Mouse (Mus musculus) kidney, adult 2 months (tissue): ENCODE results near the gene Sfi1.

Source experiments
- CTCF ChIP-seq: fragments of 200-500 bp; conservative IDR thresholded peaks from 2 replicates; pipeline ENCODE4 v1.5.1; 2011; ENCODE audit warnings: low read depth, mild to moderate bottlenecking, control low read depth, low read length, moderate library complexity, mixed read lengths; ENCODE audit not compliant: insufficient read depth, insufficient read length
- POLR2A ChIP-seq: fragments of 200-500 bp; IDR thresholded peaks from one replicate; pipeline ENCODE4 v1.6.1; 2011; ENCODE audit warnings: low read depth, low read length, control low read depth

DNA sequence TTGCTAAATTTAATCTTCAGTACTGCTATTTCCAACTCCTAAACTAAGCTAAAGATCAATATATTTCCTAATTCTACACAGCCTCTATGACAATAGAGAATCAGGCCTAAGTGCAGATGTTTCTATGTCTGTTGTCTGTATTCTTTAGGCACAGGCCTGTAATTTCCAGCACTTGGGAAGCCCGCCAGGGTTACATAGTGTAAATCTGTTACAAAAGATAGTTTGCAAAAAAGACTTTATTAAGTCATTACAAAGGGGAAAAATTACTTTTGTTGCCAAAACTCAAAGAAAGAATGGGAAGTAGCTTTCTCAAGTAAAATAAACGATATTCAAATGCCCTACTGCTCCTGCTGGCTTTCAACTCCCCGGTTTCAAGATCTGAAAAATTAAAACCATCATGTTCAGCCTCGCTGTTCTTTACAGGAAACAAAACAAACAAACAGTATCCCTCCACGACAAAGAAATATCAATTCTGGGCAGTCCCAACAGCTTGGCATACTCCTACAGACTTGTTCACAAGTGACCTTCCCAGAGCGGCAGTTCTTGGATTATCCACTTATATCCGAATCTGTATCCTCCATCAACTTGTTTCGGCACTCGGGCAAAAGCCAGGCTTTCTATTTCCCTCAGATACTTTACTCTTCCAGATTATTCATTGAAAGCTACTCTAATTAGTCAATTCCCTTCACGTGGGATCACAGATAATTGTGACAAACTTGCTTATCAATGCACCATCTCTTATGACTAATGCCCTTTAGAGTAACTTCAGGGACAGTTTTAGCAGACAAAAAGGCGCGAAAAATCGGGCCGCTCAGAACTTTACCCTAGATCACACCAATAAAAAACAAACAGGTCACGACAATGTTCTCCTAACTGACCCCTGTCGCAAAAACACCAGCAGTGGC, 8.3 kb upstream of the Sfi1 start:
- no peak for TF ChIP-seq CTCF
- no peak for TF ChIP-seq POLR2A
